Mouse (Mus musculus): ENCODE results near the gene Zfp740.

- TF ChIP-seq CTCF (IDR thresholded peaks at IDR 0.05; ENCODE audit: insufficient read depth, low read depth, low read length) = no peak
- TF ChIP-seq POLR2A (IDR thresholded peaks at IDR 0.05; ENCODE audit: insufficient read depth, low read depth, low read length) = no peak
These were observed 9.4 kb upstream of the Zfp740 start for GRCm38 (mm10) chr15:102193652-102194051.

All from olfactory bulb, adult 2 months (tissue).